Mouse (Mus musculus) embryonic stem cell, embryonic (primary cell): ENCODE measurements at regions not wholly inside any gene's neighbourhood (a gene's known extent, or its start where the extent isn't known, plus 50 kb on each side); places are given as distances from the start of the nearest gene placed in this dataset.
"Not testable (repeated sequence)": the region's sequence is repeated elsewhere in the genome, so short reads cannot be mapped to it uniquely, and the experiment has no call there.

ENCODE experiments used
- CTCF ChIA-PET, 4 experiments: fragments of 300-600 bp in 2 of 4; fragments of 350-600 bp in 2 of 4; sonication (Branson Sonifier 250); formaldehyde crosslinking; loops; one replicate each; lab custom pipeline; 2022; ENCODE audit warnings: inconsistent platforms in 2 of 4; lab: Charles Lee
- POLR2A ChIA-PET, 4 experiments: fragments of 300-600 bp in 2 of 4; fragments of 350-600 bp in 2 of 4; sonication (Branson Sonifier 250); formaldehyde crosslinking; loops; one replicate each; lab custom pipeline; 2022; ENCODE audit warnings: antibody characterized with exemption in 4 of 4, inconsistent platforms in 1 of 4; lab: Charles Lee

- POLR2A ChIA-PET = no interaction called here
- CTCF ChIA-PET = no interaction called here
Observed at GRCm38 (mm10) chr8:102223097-102223496, 562.3 kb downstream of the Cdh11 start.

- ChIA-PET CTCF (no interaction called here), POLR2A (no interaction called here)
Observed at GRCm38 (mm10) chr8:102205633-102206032, 579.8 kb downstream of the Cdh11 start.

GRCm38 (mm10) chr8:102159541-102160197 lies 625.8 kb downstream of the Cdh11 start:
- ChIA-PET CTCF (no interaction called here), POLR2A (no interaction called here)

GRCm38 (mm10) chr8:102118657-102119056 lies 666.8 kb downstream of the Cdh11 start:
- ChIA-PET POLR2A (no interaction called here), CTCF (no interaction called here)

- POLR2A ChIA-PET = no interaction called here
- CTCF ChIA-PET = no interaction called here
Observed at GRCm38 (mm10) chr8:102116846-102117403, 668.5 kb downstream of the Cdh11 start.

GRCm38 (mm10) chr8:102103773-102104172 lies 681.7 kb downstream of the Cdh11 start:
- POLR2A ChIA-PET = no interaction called here
- CTCF ChIA-PET = no interaction called here

- ChIA-PET CTCF (no interaction called here), POLR2A (no interaction called here)
Observed at GRCm38 (mm10) chr8:102096726-102097125, 688.7 kb downstream of the Cdh11 start.

- ChIA-PET CTCF (no interaction called here), POLR2A (no interaction called here)
Observed at GRCm38 (mm10) chr8:102085927-102086326, 699.5 kb downstream of the Cdh11 start.

GRCm38 (mm10) chr8:102075611-102076010 lies 709.8 kb downstream of the Cdh11 start:
- ChIA-PET POLR2A (no interaction called here), CTCF (no interaction called here)

GRCm38 (mm10) chr8:102064137-102064536 lies 721.3 kb downstream of the Cdh11 start:
- POLR2A ChIA-PET = no interaction called here

GRCm38 (mm10) chr8:102053429-102053828 lies 732.0 kb downstream of the Cdh11 start:
- POLR2A ChIA-PET = interaction anchor here in 1 of 4 experiments (0.6 kb wide), 1 partner anchor 10 kb away, joined by 3 read pairs; no protein-coding TSS in a partner anchor
- CTCF ChIA-PET = interaction anchor here in 1 of 4 experiments (0.5 kb wide), 1 partner anchor 1035 kb away, joined by 5 read pairs; no protein-coding TSS in a partner anchor

More at GRCm38 (mm10) chr8:102064137-102064536, 721.3 kb downstream of the Cdh11 start:
- CTCF ChIA-PET = no interaction called here

GRCm38 (mm10) chr8:102026956-102027927 lies 758.2 kb downstream of the Cdh11 start:
- POLR2A ChIA-PET = no interaction called here
- CTCF ChIA-PET = no interaction called here

- ChIA-PET POLR2A (no interaction called here), CTCF (no interaction called here)
Observed at GRCm38 (mm10) chr8:102024472-102024871, 761.0 kb downstream of the Cdh11 start.

GRCm38 (mm10) chr8:102017776-102018175 lies 767.7 kb downstream of the Cdh11 start:
- POLR2A ChIA-PET = no interaction called here
- CTCF ChIA-PET = no interaction called here

- CTCF ChIA-PET = no interaction called here
- POLR2A ChIA-PET = no interaction called here
Observed at GRCm38 (mm10) chr8:102000326-102001016, 785.0 kb downstream of the Cdh11 start.

- POLR2A ChIA-PET = not testable (repeated sequence)
- CTCF ChIA-PET = interaction anchor here in 1 of 4 experiments (0.7 kb wide), 1 partner anchor 94 kb away, joined by 4 read pairs; no protein-coding TSS in a partner anchor
Observed at GRCm38 (mm10) chr8:101996761-101997160, 788.7 kb downstream of the Cdh11 start.

GRCm38 (mm10) chr8:101956832-101957231 lies 828.6 kb downstream of the Cdh11 start:
- POLR2A ChIA-PET = no interaction called here
- CTCF ChIA-PET = no interaction called here

- ChIA-PET POLR2A (no interaction called here), CTCF (no interaction called here)
Observed at GRCm38 (mm10) chr8:101950599-101950998, 834.8 kb downstream of the Cdh11 start.

- CTCF ChIA-PET = no interaction called here
- POLR2A ChIA-PET = no interaction called here
Observed at GRCm38 (mm10) chr8:101937859-101938258, 847.6 kb downstream of the Cdh11 start.
